Mouse (Mus musculus) embryonic facial prominence, embryonic 13.5 days (tissue): ENCODE measurements around the gene Nav2. TPM values are rescaled to one million over a fixed set of nuclear protein-coding genes. Genes with fewer than 3 reads are reported as not detected.

Experiments used
- ATAC-seq: fragments of 200-750 bp; cut with Nextera tagmentation; 2 replicates; pipeline ENCODE4 v1.8.0; 2017; ENCODE audit warnings: low read depth; ENCODE audit not compliant: insufficient number of reproducible peaks, insufficient read depth, low FRiP score, low TSS enrichment
- H3K27ac ChIP-seq: fragments of 300-500 bp; sonication (generic); 2 replicates; pipeline ENCODE4 v1.5.1; 2015; ENCODE audit warnings: moderate library complexity, mild to moderate bottlenecking, inconsistent platforms
- H3K27me3 ChIP-seq: fragments of 300-500 bp; sonication (generic); 2 replicates; pipeline ENCODE4 v1.6.1; 2015; ENCODE audit warnings: mild to moderate bottlenecking, inconsistent platforms
- H3K36me3 ChIP-seq: fragments of 300-500 bp; sonication (generic); 2 replicates; pipeline ENCODE4 v1.6.1; 2015; ENCODE audit warnings: mild to moderate bottlenecking, inconsistent platforms
- H3K4me1 ChIP-seq: fragments of 300-500 bp; sonication (generic); 2 replicates; pipeline ENCODE4 v1.6.1; 2015; ENCODE audit warnings: inconsistent platforms
- H3K4me2 ChIP-seq: fragments of 300-500 bp; sonication (generic); 2 replicates; pipeline ENCODE4 v1.6.1; 2015; ENCODE audit warnings: moderate library complexity, mild to moderate bottlenecking, inconsistent platforms
- H3K4me3 ChIP-seq: fragments of 300-500 bp; sonication (generic); 2 replicates; pipeline ENCODE4 v1.5.1; 2015; ENCODE audit warnings: mild to moderate bottlenecking, inconsistent platforms
- H3K9ac ChIP-seq: fragments of 300-500 bp; sonication (generic); 2 replicates; pipeline ENCODE4 v1.6.1; 2015; ENCODE audit warnings: mild to moderate bottlenecking, inconsistent platforms
- H3K9me3 ChIP-seq: fragments of 300-500 bp; sonication (generic); 2 replicates; pipeline ENCODE4 v1.6.1; 2016; ENCODE audit warnings: inconsistent platforms
- WGBS: fragments of 180-500 bp; shearing (Covaris S2); methylation state at CpG from one replicate; pipeline ENCODE4 v1.1.7; 2015; ENCODE audit warnings: mixed read lengths; 5-methylcytosine and 5-hydroxymethylcytosine counted together
- polyA plus RNA-seq: library from polyadenylated mRNA; unstranded; fragments of >200 nt; fragmentation: Nextera tagmentation; extraction: Ambion mirVana; gene quantifications from 2 replicates; pipeline ENCODE4 v1.2.1, GENCODE M21; 2015

The Nav2 gene
- polyA plus RNA-seq, 1 experiment from 2014 or later, result 22.1 TPM

DNA sequence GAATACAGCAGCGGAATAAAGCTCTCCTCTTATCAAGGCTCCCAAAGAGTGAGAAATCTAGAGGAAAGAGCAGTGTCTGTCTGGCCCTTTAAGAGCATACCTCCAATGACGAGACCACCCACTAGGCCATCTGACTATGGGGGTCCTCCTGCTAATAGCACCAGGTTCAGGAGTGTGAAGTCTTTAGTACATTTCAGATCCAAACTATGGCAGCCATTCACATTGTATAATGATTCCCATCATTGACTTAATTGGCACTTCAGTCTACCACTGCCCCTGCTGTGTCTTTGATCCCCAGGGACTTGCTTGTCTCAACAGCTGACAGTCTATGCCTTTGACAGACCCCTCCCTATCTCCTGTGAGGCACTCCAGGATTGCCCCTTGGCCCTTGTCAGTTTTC lies 479.6 kb downstream of the Nav2 start:
- H3K36me3 ChIP-seq, result no peaks in the 10 kb centered on the region
- WGBS, result 63% methylated on average over 2 of the region's 2 CpGs
- H3K4me3 ChIP-seq, result no peak overlapping the region
- no peaks in the 10 kb centered on the region for H3K27me3 ChIP-seq
- H3K27ac ChIP-seq, result no peak overlapping the region
- H3K9me3 ChIP-seq, result no peaks in the 10 kb centered on the region
- H3K4me1 ChIP-seq, result peaks cover 22% of the 10 kb centered on the region
- no peak overlapping the region for H3K4me2 ChIP-seq
- no peak overlapping the region for H3K9ac ChIP-seq
- no peak for ATAC-seq

DNA sequence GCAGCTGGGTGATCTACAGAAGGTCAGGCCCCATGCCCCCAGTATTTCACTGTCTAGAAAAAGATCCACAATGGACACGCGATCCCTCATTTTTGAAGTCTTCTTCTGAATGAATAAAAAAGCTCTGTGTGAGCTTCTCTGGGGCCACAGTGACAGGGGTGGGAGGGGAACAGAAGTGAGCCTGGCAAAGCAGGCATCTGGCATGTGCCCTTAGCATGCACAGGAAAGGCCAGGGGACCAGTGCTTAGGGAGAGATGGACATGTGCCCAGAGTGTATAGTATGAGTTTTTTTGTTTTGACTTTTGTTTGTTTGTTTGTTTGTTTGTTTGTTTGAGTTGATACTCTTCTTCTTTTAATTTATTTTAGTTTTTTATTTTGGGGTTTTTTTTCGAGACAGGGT lies 481.8 kb downstream of the Nav2 start:
- Histone ChIP-seq H3K9ac (no peak overlapping the region), H3K4me3 (no peak overlapping the region), H3K27ac (no peak overlapping the region), H3K36me3 (no peaks in the 10 kb centered on the region), H3K4me1 (peaks cover 20% of the 10 kb centered on the region), H3K27me3 (no peaks in the 10 kb centered on the region), H3K4me2 (no peak overlapping the region), H3K9me3 (peaks cover 4% of the 10 kb centered on the region; the same call in 1 of the 2 replicates)
- 81% methylated on average over 3 of the region's 3 CpGs for WGBS
- ATAC-seq, result no peak

DNA sequence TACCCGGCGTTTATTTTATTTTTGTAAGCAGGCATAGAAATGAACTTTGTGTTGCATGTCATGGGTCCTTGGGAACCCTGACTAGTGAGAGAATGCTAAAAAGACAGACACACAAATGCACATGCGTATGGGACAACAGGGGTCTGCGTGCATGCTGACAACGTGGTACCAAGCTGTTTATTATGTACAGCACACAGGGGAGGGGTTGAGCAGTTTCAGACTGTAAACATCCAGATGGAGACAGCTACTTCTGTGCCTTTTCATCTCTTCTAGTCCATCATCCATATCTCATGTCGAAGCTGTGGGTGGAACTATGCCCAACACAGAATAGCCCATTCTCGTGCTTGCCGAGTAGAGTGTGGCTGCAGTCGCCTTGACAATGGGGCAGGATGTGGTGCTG lies 482.3 kb downstream of the Nav2 start:
- Histone ChIP-seq H3K9me3 (peaks cover 4% of the 10 kb centered on the region; the same call in 1 of the 2 replicates), H3K4me2 (no peak overlapping the region), H3K36me3 (no peaks in the 10 kb centered on the region), H3K4me3 (no peak overlapping the region), H3K9ac (no peak overlapping the region), H3K27ac (no peak overlapping the region), H3K4me1 (peaks cover 20% of the 10 kb centered on the region), H3K27me3 (no peaks in the 10 kb centered on the region)
- ATAC-seq, result no peak
- 78% methylated on average over 9 of the region's 9 CpGs for WGBS

DNA sequence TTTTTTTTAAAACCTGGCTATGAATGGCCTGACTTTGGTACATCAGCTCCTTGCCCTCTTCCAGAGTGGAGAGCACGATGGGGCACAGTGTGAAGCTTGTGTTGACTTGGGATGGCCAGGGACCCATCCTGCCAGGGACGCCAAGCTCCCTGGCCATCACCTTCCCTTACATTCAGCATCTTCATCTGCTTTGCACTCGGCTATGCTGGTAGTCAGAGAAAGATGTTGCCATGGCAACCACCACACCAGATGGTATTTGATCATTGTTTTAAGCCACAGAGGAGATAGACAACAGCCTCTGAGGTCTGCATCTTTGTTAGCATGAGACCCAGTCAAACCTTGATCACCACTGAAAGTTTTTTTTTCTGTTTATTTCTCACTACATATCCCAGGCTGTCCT lies 483.7 kb downstream of the Nav2 start:
- ATAC-seq, result no peak
- Histone ChIP-seq H3K9me3 (peaks cover 4% of the 10 kb centered on the region; the same call in 1 of the 2 replicates), H3K4me2 (no peak overlapping the region), H3K4me1 (peaks cover 30% of the 10 kb centered on the region), H3K4me3 (no peak overlapping the region), H3K9ac (no peak overlapping the region), H3K27me3 (no peaks in the 10 kb centered on the region), H3K36me3 (no peaks in the 10 kb centered on the region), H3K27ac (no peak overlapping the region)
- 71% methylated on average over 3 of the region's 3 CpGs for WGBS

DNA sequence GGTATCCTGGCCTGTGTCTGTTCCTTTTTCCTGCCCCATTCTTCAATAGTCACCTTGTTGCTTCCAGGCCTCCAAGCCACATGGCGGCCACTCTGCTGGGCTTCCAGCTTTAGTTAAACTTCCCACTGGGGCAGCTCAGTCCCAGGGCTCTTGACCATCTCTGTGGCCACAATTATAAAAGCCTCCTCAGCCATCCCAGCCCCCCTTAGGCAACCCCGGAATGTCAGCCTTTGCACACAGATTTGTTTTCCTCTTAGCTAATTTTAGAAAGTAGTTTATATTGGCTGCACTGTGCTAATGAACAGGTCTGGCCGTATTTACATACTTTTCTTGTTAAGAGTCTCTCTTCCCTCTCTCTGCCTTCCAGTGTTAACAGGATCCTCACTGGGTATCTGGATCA lies 484.3 kb downstream of the Nav2 start:
- Histone ChIP-seq H3K27ac (peak overlapping the region; percentile 7; the same call in 1 of the 2 replicates), H3K4me1 (peaks cover 36% of the 10 kb centered on the region), H3K36me3 (no peaks in the 10 kb centered on the region), H3K9ac (no peak overlapping the region), H3K9me3 (peaks cover 4% of the 10 kb centered on the region; the same call in 1 of the 2 replicates), H3K4me3 (no peak overlapping the region), H3K4me2 (no peak overlapping the region), H3K27me3 (no peaks in the 10 kb centered on the region)
- ATAC-seq, result no peak
- 41% methylated on average over 3 of the region's 3 CpGs for WGBS

DNA sequence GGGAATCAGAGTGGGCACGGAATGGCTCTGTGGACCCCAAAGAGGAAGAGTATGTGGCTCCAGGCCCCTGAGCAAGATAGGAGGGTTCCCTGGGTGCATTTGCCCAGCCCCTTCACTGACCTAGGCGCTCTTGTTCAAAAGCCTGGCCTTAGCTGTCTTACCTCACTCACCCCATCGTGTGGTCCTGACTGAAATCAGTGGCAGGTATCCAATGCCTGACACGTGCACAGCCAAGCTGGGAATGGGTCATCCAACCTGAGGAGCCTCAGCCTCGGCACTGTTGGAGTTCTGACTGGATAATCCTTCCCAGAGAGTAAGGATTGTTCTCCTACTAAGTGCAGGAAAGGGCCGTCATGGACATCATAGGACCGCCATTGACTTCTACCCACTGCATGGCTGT lies 485.3 kb downstream of the Nav2 start:
- Histone ChIP-seq H3K36me3 (no peaks in the 10 kb centered on the region), H3K4me1 (peaks cover 46% of the 10 kb centered on the region), H3K9me3 (peaks cover 4% of the 10 kb centered on the region; the same call in 1 of the 2 replicates), H3K27ac (no peak overlapping the region), H3K27me3 (no peaks in the 10 kb centered on the region), H3K4me2 (no peak overlapping the region), H3K4me3 (no peak overlapping the region), H3K9ac (no peak overlapping the region)
- no peak for ATAC-seq
- WGBS, result 83% methylated on average over 7 of the region's 7 CpGs

DNA sequence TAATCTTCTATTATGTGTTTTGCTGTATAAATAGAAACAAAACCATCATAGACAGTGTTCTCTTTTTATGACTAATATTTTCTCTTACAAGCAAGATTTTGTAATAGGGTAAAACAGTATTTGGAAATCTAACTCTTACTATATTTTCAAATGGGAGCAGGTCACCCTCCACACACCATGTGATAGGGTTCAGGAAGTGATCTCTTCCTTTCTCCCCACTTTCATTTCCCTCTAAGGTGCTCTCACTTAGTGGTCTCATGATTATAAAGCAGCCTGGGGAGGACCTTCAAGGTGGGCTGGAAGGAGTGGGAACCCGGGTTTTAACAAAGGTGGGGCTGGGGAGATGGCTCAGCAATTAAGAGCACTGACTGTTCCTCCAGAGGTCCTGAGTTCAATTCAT lies 487.7 kb downstream of the Nav2 start:
- H3K27me3 ChIP-seq, result no peaks in the 10 kb centered on the region
- no peak overlapping the region for H3K27ac ChIP-seq

DNA sequence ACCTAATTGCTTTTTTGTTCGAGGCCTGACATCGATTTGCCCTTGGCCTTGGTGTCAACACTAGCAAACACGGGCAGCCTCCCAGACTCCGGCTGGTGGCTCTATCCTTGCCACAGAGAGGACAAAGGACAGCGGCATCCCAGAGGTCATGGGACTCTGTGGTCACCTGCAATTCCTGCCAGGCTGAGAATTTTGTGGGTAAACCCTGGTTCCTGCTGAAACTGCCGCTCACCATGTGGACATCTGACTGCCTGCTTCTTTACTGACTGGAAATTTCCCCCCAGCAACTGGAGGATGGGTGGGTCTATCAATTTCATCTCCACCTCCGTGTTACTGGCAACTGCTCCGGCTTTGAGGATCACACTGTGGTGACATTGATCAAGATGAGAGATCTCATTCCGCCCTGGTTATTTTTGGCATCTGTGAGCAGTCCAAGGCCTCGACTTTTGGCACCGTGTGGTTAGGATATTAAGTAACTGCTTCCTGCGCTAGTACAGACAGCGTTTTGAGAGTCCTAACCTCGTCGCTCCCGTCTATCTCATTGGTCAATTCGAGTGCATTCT lies 489.0 kb downstream of the Nav2 start:
- ATAC-seq, result no peak
- 52% methylated on average over 17 of the region's 17 CpGs for WGBS
- H3K4me3 ChIP-seq, result no peak overlapping the region
- H3K9ac ChIP-seq, result no peak overlapping the region
- no peaks in the 10 kb centered on the region for H3K27me3 ChIP-seq
- peaks cover 53% of the 10 kb centered on the region for H3K4me1 ChIP-seq
- H3K36me3 ChIP-seq, result no peaks in the 10 kb centered on the region
- no peak overlapping the region for H3K4me2 ChIP-seq
- H3K9me3 ChIP-seq, result peaks cover 4% of the 10 kb centered on the region; the same call in 1 of the 2 replicates
- peak overlapping the region; percentile 60 for H3K27ac ChIP-seq

More for the DNA sequence above, 487.7 kb downstream of the Nav2 start:
- Histone ChIP-seq H3K4me3 (no peak overlapping the region), H3K9me3 (peaks cover 4% of the 10 kb centered on the region; the same call in 1 of the 2 replicates), H3K36me3 (no peaks in the 10 kb centered on the region), H3K4me1 (peaks cover 58% of the 10 kb centered on the region), H3K9ac (no peak overlapping the region), H3K4me2 (no peak overlapping the region)
- WGBS, result 68% methylated on average over 1 of the region's 1 CpGs
- ATAC-seq, result no peak

DNA sequence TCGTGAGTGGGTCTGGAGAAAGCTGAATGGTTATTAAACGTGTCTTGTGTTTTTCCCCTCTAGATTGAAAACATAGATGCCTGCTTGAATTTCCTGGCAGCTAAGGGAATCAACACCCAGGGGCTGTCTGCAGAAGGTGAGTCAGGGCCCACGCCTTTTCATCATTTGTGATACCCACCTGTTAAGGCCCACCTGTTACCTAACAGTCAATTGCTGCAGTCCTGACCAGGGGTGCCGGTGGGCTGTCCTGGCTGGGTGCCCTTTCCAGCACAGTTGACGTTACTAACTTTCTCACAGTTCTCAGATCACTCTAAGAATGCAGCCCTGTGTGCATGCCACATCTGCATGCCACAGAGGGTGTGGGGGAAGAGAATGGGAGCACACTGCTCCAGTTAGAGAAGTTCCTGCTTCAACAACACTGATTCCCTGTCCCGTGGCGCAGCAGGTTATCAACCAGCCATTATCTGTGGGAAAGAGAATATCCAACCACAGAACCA lies 489.6 kb downstream of the Nav2 start:
- H3K4me2 ChIP-seq, result no peak overlapping the region

DNA sequence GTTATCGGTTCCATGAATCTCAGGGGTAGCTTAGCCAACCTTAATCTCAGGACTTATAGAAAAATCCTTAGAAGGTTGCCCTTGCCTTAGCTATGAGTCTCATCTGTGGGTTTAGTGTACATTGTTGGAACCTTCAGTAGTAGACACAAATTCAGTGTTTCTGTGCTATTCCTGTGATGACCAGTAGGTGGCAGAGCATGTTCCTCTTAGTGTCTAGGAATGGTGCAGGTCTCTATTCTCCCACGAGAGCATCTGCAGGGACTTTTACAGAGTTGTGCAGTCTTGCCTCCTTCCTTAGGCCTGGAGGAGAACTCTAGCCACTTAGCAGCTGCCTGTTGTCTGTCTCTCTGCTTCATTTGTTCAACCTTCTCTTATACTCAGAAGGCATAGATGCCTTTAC lies 490.8 kb downstream of the Nav2 start:
- Histone ChIP-seq H3K4me2 (no peak overlapping the region), H3K4me1 (peaks cover 38% of the 10 kb centered on the region), H3K9me3 (peaks cover 4% of the 10 kb centered on the region; the same call in 1 of the 2 replicates), H3K36me3 (no peaks in the 10 kb centered on the region), H3K9ac (no peak overlapping the region), H3K27me3 (no peaks in the 10 kb centered on the region), H3K4me3 (no peak overlapping the region), H3K27ac (no peak overlapping the region)
- WGBS, result 36% methylated on average over 2 of the region's 2 CpGs
- no peak for ATAC-seq

More for the DNA sequence above, 489.6 kb downstream of the Nav2 start:
- no peak overlapping the region for H3K4me3 ChIP-seq
- WGBS, result 47% methylated on average over 7 of the region's 7 CpGs
- peaks cover 47% of the 10 kb centered on the region for H3K4me1 ChIP-seq
- H3K9ac ChIP-seq, result no peak overlapping the region
- no peak for ATAC-seq
- H3K9me3 ChIP-seq, result peaks cover 4% of the 10 kb centered on the region; the same call in 1 of the 2 replicates
- peak overlapping the region; percentile 60 for H3K27ac ChIP-seq
- no peaks in the 10 kb centered on the region for H3K27me3 ChIP-seq
- H3K36me3 ChIP-seq, result no peaks in the 10 kb centered on the region

DNA sequence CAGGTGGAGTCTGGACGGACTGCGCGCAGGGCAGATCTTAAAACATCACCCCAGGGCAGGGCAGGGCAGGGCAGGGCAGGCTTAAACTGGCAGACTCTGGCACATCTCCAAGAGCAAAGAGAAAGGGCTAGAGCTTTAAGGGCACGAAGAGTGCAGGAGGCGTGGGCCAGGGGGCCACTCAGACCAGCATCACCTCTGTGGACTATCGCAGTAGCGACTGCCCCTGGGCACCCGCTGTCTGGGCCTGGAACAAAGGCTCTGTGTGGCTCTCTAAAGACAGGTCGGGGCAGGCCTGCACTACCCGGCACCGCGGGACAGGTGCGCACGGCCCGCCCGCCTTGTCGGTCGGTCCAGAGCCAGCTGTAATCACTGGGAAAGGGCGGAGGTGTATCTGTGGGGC lies 491.9 kb downstream of the Nav2 start:
- 76% methylated on average over 19 of the region's 19 CpGs for WGBS
- no peak overlapping the region for H3K27ac ChIP-seq
- H3K36me3 ChIP-seq, result no peaks in the 10 kb centered on the region
- H3K9me3 ChIP-seq, result no peaks in the 10 kb centered on the region
- H3K27me3 ChIP-seq, result no peaks in the 10 kb centered on the region
- H3K4me2 ChIP-seq, result no peak overlapping the region
- H3K9ac ChIP-seq, result no peak overlapping the region
- ATAC-seq, result no peak
- H3K4me3 ChIP-seq, result no peak overlapping the region
- peaks cover 38% of the 10 kb centered on the region for H3K4me1 ChIP-seq

DNA sequence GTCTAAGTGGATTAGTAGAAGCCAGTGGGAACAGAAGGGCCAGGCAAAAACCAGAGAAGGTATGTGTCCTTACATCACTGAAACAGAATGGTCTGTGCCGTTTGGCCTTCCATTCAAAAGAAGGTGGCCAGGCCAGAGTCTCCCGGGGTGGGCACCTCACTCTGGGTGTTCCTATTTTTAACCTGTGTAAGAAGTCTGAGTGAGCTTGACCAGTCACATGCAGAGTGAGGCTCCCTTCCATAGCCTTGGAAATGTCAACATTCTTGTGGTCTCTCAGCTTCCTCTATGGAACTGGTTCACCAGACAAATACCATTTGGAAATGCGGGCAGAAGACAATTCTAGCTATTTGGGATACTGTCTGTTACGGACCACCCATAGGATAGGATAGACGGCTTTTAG lies 494.0 kb downstream of the Nav2 start:
- peaks cover 35% of the 10 kb centered on the region for H3K4me1 ChIP-seq
- no peak for ATAC-seq
- no peaks in the 10 kb centered on the region for H3K36me3 ChIP-seq
- 88% methylated on average over 5 of the region's 5 CpGs for WGBS
- no peaks in the 10 kb centered on the region for H3K9me3 ChIP-seq
- H3K4me3 ChIP-seq, result no peak overlapping the region
- H3K4me2 ChIP-seq, result no peak overlapping the region
- H3K27me3 ChIP-seq, result no peaks in the 10 kb centered on the region
- H3K27ac ChIP-seq, result no peak overlapping the region
- no peak overlapping the region for H3K9ac ChIP-seq
